Mouse (Mus musculus) bone marrow, adult 2 months (tissue): ENCODE results near the gene Ankrd44.

Experiments used
- CTCF ChIP-seq: fragments of 200-500 bp; IDR thresholded peaks from 2 replicates; pipeline ENCODE4 v1.5.1; 2011; ENCODE audit warnings: low read length, control low read depth; ENCODE audit not compliant: control insufficient read depth, insufficient read depth
- POLR2A ChIP-seq: fragments of 200-500 bp; IDR thresholded peaks from 2 replicates; pipeline ENCODE4 v1.6.1; 2011; ENCODE audit warnings: low read depth, mild to moderate bottlenecking, control low read depth, low read length, borderline replicate concordance; ENCODE audit not compliant: control insufficient read depth

DNA sequence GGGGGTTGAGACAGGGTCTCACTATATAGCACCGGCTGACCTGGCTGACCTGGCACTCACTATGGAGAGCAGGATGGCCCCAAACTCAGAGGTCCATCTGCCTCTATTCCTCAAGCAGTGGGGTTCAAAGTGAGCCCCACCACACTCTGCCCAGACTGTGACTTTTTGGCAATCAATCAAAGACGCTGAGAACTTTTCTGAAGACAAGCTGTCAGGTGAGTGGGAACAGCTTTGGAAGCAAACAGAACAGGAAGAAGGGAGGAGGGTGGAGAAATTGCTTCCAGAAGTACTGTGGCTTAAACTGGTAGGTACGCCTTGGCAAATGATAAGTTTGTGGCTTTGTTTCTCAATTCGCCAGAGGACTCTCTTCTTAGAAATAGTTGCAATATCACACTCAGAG lies 9.7 kb downstream of the Ankrd44 start:
- TF ChIP-seq POLR2A (no peak), CTCF (no peak)
